Mouse (Mus musculus) limb, embryonic 14.5 days (tissue): ENCODE measurements around the gene A830005F24Rik. TPM values are rescaled to one million over a fixed set of nuclear protein-coding genes. Genes with fewer than 3 reads are reported as not detected.

Source experiments
- ATAC-seq: fragments of 200-750 bp; cut with Nextera tagmentation; 2 replicates; pipeline ENCODE4 v1.8.0; 2017; ENCODE audit warnings: low read depth, moderate number of reproducible peaks, moderate TSS enrichment; ENCODE audit not compliant: low FRiP score
- DNase-seq: peaks from one replicate; pipeline ENCODE4 v3.0.0-alpha.2; 2015; ENCODE audit warnings: low spot score
- H3K27ac ChIP-seq: fragments of 300-500 bp; sonication (generic); replicated peaks from 2 replicates; pipeline ENCODE4 v1.5.1; 2014; ENCODE audit warnings: low read depth, mild to moderate bottlenecking, low read length, moderate library complexity, mixed read lengths
- H3K27me3 ChIP-seq: fragments of 300-500 bp; sonication (generic); 2 replicates; pipeline ENCODE4 v1.6.1; 2014; ENCODE audit warnings: low read length, mixed read lengths; ENCODE audit not compliant: control insufficient read depth, insufficient read depth
- H3K36me3 ChIP-seq: fragments of 300-500 bp; sonication (generic); 2 replicates; pipeline ENCODE4 v1.6.1; 2014; ENCODE audit warnings: mild to moderate bottlenecking, low read length, moderate library complexity, mixed read lengths; ENCODE audit not compliant: control insufficient read depth, insufficient read depth
- H3K4me1 ChIP-seq: fragments of 300-500 bp; sonication (generic); 2 replicates; pipeline ENCODE4 v1.6.1; 2014; ENCODE audit warnings: antibody characterized with exemption, low read length, mixed read lengths; ENCODE audit not compliant: control insufficient read depth, insufficient read depth
- H3K4me2 ChIP-seq: fragments of 300-500 bp; sonication (generic); replicated peaks from 2 replicates; pipeline ENCODE4 v1.6.1; 2014; ENCODE audit warnings: low read depth, mild to moderate bottlenecking, low read length, moderate library complexity; ENCODE audit not compliant: severe bottlenecking
- H3K4me3 ChIP-seq: fragments of 300-500 bp; sonication (generic); replicated peaks from 2 replicates; pipeline ENCODE4 v1.5.1; 2014; ENCODE audit warnings: low read length
- H3K9ac ChIP-seq: fragments of 300-500 bp; sonication (generic); 2 replicates; pipeline ENCODE4 v1.6.1; 2014; ENCODE audit warnings: mild to moderate bottlenecking, low read depth, low read length, moderate library complexity; ENCODE audit not compliant: severe bottlenecking
- H3K9me3 ChIP-seq: fragments of 300-500 bp; sonication (generic); 2 replicates; pipeline ENCODE4 v1.6.1; 2016; ENCODE audit warnings: low read length; ENCODE audit not compliant: control insufficient read depth
- POLR2A ChIP-seq: fragments of 200-500 bp; IDR thresholded peaks from 2 replicates; pipeline ENCODE4 v1.8.0; 2012; ENCODE audit warnings: inconsistent platforms, mild to moderate bottlenecking, moderate library complexity, borderline replicate concordance; ENCODE audit not compliant: insufficient read depth, insufficient read length; ENCODE audit errors: extremely low read depth
- WGBS: fragments of 180-500 bp; shearing (Covaris S2); extraction: QIAGEN DNeasy Blood & Tissue Kit; methylation state at CpG from one replicate; pipeline ENCODE4 v1.1.7; 2014; 5-methylcytosine and 5-hydroxymethylcytosine counted together
- polyA plus RNA-seq, 2 experiments: library from polyadenylated mRNA; depleted of rRNA in 1 of 2; stranded (reverse) in 1 of 2; unstranded in 1 of 2; fragments of >200 nt; fragmentation: Nextera tagmentation in 1 of 2; extraction: Ambion mirVana in 1 of 2; gene quantifications; 2 replicates each; pipeline versions ENCODE4 v1.2.1 to v1.2.3; 2012 to 2014

Gene A830005F24Rik
- polyA plus RNA-seq, 2 experiments = 1.2 to 1.6 TPM

DNA sequence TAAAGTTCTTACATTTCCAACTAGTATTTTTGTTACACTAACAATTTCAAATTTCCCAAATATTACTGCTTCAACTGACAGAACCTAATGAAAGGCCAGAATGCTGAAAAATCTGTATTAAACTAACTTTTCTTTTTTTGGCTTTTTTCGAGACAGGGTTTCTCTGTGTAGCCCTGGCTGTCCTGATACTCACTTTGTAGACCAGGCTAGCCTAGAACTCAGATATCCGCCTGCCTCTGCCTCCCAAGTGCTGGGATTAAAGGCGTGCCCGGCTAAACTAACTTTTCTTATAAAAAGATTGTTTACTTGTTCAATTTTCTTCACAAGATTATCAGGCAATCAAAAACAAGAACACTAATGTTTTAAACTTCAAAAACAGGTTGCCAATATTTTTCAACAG lies 31.5 kb downstream of the A830005F24Rik start:
- Histone ChIP-seq H3K9ac (peak overlapping the region; percentile 80), H3K4me2 (peak overlapping the region; percentile 50), H3K36me3 (peaks cover 4% of the 10 kb centered on the region; the same call in 1 of the 2 replicates), H3K9me3 (no peaks in the 10 kb centered on the region), H3K4me3 (peak overlapping the region; percentile 97), H3K27me3 (no peaks in the 10 kb centered on the region), H3K4me1 (peaks cover 31% of the 10 kb centered on the region), H3K27ac (no peak overlapping the region)
- TF ChIP-seq POLR2A = no peak
- ATAC-seq = no peak
- DNase-seq = no peak
- 42% methylated on average over 4 of the region's 4 CpGs for WGBS

DNA sequence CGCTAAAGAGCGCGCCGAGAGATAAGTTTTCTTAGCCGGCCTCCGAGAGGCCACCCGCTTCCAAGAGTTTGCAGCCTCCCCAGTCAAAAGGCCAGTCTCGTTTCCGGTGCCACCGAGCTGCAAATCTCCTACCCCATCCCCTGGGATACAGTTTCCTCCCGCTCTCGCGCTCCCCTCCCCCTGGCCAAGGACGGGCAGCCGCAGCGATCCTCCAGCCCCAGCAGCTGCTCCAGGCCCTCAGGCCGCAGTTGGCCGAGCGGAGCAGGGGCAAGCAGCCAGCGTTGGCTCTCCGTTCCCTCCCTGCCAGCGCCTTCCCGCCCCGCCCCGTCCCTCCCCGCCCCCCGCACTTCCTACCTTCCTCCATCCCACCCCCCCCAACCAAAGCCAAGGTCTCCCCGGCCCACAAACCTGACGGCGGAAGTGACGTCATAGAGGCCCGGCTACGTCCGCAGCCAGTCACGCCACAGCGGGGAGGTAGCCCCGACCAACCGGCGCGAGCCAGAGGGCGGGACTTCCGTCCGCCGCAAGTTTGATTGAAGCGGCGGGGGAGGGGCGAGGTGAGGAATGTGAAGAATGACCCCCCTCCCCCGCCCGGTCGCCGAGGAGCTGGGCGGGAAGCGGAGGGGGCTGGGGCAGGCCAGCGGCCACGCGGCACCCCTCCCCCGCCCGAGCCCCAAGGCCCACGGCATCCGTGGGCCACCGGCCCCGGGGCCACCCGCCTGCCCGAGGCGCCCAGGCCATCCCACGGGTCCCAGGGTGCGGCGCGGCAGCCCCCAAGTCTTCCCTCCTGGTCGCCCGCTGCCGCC lies 32.3 kb downstream of the A830005F24Rik start:
- peak overlapping the region; percentile 50 for H3K4me2 ChIP-seq
- no peaks in the 10 kb centered on the region for H3K9me3 ChIP-seq
- peak; percentile 98 for DNase-seq
- H3K36me3 ChIP-seq = no peaks in the 10 kb centered on the region
- H3K27me3 ChIP-seq = no peaks in the 10 kb centered on the region
- TF ChIP-seq POLR2A = no peak
- H3K9ac ChIP-seq = peak overlapping the region; percentile 100
- under 1% methylated on average over 38 of the region's 72 CpGs for WGBS
- H3K4me1 ChIP-seq = peaks cover 25% of the 10 kb centered on the region
- ATAC-seq = peak; percentile 86
- H3K4me3 ChIP-seq = peak overlapping the region; percentile 97
- H3K27ac ChIP-seq = peak overlapping the region; percentile 100

DNA sequence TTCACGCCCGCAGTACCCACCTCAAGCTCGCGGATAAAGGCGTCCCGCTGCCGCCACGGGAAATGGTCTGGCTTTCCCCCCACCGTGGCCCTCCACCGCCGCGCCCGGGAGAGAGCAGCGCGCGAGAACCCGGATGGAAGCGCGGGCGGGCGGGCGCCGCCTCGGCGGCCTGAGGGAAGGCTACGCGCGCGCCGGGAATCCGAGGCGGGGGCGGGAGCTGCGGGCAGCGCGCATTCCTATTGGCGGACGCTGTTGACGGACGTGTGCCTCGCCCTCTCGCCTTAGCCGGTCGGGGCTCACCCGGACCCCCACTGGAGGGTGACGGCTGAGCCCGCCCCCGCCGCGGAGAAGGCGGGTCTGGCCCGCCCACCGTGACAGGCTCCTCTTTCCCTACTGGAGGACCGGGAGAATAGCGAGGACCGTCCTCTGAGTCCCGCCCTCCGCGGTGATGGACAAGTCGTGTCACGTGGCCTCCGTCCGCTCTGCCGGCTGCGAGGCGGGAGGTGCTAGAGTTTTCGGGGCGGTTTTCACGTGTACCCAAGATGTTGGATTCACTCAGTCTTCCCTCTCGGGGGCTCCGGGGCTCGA lies 33.1 kb downstream of the A830005F24Rik start:
- H3K27ac ChIP-seq = peak overlapping the region; percentile 100
- under 1% methylated on average over 38 of the region's 72 CpGs for WGBS
- H3K4me2 ChIP-seq = peak overlapping the region; percentile 51
- H3K9me3 ChIP-seq = no peaks in the 10 kb centered on the region
- no peaks in the 10 kb centered on the region for H3K36me3 ChIP-seq
- peak overlapping the region; percentile 100 for H3K9ac ChIP-seq
- H3K27me3 ChIP-seq = no peaks in the 10 kb centered on the region
- peaks cover 19% of the 10 kb centered on the region for H3K4me1 ChIP-seq
- peak; percentile 97 for ATAC-seq
- peak; percentile 99 for DNase-seq
- peak; percentile 89; the same call in 1 of the 2 replicates for TF ChIP-seq POLR2A
- peak overlapping the region; percentile 97 for H3K4me3 ChIP-seq

DNA sequence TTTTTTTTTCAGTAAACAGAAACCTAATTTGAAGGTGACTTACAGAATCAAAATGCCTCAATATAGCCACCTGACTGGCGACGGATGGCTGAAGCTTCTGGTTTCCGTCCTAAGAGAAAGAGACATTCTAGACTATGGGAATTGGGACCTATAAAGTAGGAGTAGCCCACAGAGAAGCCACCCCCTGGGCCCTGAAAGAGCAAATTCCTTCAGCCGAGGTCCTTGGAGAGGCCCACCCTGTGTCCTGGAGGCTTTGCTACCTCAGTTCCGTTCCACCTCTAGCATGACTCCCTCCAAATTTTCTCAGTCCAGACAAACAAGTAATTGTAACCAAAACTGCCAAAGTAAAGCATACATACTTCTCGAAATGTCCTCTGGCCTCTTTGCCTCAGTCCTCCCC lies 34.3 kb downstream of the A830005F24Rik start:
- WGBS = 92% methylated on average over 6 of the region's 6 CpGs
- DNase-seq = no peak
- no peak for ATAC-seq

DNA sequence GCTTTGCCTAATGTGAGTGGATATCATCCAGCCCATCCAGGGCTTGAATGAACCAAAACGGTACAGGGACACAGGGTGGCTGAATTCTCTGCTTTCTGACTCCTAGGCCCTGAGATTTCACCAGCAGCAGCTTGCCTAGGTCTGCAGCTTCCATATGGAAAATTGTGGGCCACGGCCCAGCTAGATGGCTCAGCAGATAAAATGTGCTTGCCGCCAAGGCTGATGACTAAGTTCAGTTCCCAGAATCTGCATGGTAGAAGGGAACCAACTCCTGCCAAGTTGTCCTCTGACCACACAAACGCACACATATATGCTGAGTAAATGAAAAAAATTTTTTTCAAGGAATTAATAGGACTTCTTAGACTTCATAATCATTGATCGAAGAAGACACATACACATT lies 34.9 kb downstream of the A830005F24Rik start:
- Histone ChIP-seq H3K4me1 (peaks cover 36% of the 10 kb centered on the region), H3K4me3 (no peak overlapping the region), H3K27me3 (no peaks in the 10 kb centered on the region), H3K9me3 (no peaks in the 10 kb centered on the region), H3K9ac (no peak overlapping the region), H3K27ac (no peak overlapping the region), H3K36me3 (no peaks in the 10 kb centered on the region), H3K4me2 (no peak overlapping the region)
- 91% methylated on average over 5 of the region's 5 CpGs for WGBS
- ATAC-seq (no peak), DNase-seq (no peak)
- no peak for TF ChIP-seq POLR2A

More for the DNA sequence above, 34.3 kb downstream of the A830005F24Rik start:
- no peak overlapping the region for H3K27ac ChIP-seq
- no peaks in the 10 kb centered on the region for H3K27me3 ChIP-seq
- TF ChIP-seq POLR2A = no peak
- no peak overlapping the region for H3K4me2 ChIP-seq
- no peak overlapping the region for H3K9ac ChIP-seq
- peaks cover 29% of the 10 kb centered on the region for H3K4me1 ChIP-seq
- no peaks in the 10 kb centered on the region for H3K9me3 ChIP-seq
- no peak overlapping the region for H3K4me3 ChIP-seq
- no peaks in the 10 kb centered on the region for H3K36me3 ChIP-seq
